Mouse (Mus musculus) lung, adult 2 months (tissue): Measurements from ENCODE around the gene Musk.

ENCODE experiments used
- CTCF ChIP-seq: fragments of 200-500 bp; IDR thresholded peaks from 2 replicates; pipeline ENCODE4 v1.5.1; 2011; ENCODE audit warnings: mild to moderate bottlenecking, low read length, control low read depth; ENCODE audit not compliant: insufficient read depth
- POLR2A ChIP-seq: fragments of 200-500 bp; IDR thresholded peaks from 2 replicates; pipeline ENCODE4 v1.6.1; 2011; ENCODE audit warnings: low read depth, mild to moderate bottlenecking, control low read depth, low read length, borderline replicate concordance; ENCODE audit errors: extremely low read depth

GRCm38 (mm10) chr4:58326746-58327145, 41.0 kb downstream of the Musk start:
- TF ChIP-seq POLR2A (no peak), CTCF (no peak)
